Mouse (Mus musculus) heart, embryonic 13.5 days (tissue): ENCODE measurements around the gene Cecr2. TPM values are rescaled to one million over a fixed set of nuclear protein-coding genes. Genes with fewer than 3 reads are reported as not detected.

ENCODE experiments used
- ATAC-seq: fragments of 200-750 bp; cut with Nextera tagmentation; 2 replicates; pipeline ENCODE4 v1.8.0; 2017; ENCODE audit warnings: moderate TSS enrichment; ENCODE audit not compliant: insufficient number of reproducible peaks, low FRiP score, low TSS enrichment; ENCODE audit errors: extremely low read depth
- H3K27ac ChIP-seq: fragments of 300-500 bp; sonication (generic); replicated peaks from 2 replicates; pipeline ENCODE4 v1.5.1; 2015; ENCODE audit warnings: moderate library complexity, mild to moderate bottlenecking, inconsistent platforms
- H3K27me3 ChIP-seq: fragments of 300-500 bp; sonication (generic); replicated peaks from 2 replicates; pipeline ENCODE4 v1.6.1; 2015; ENCODE audit warnings: mild to moderate bottlenecking, inconsistent platforms
- H3K36me3 ChIP-seq: fragments of 300-500 bp; sonication (generic); 2 replicates; pipeline ENCODE4 v1.6.1; 2015; ENCODE audit warnings: mild to moderate bottlenecking, inconsistent platforms
- H3K4me1 ChIP-seq: fragments of 300-500 bp; sonication (generic); 2 replicates; pipeline ENCODE4 v1.6.1; 2015; ENCODE audit warnings: inconsistent platforms
- H3K4me2 ChIP-seq: fragments of 300-500 bp; sonication (generic); 2 replicates; pipeline ENCODE4 v1.6.1; 2015; ENCODE audit warnings: inconsistent platforms, mild to moderate bottlenecking, moderate library complexity
- H3K4me3 ChIP-seq: fragments of 300-500 bp; sonication (generic); 2 replicates; pipeline ENCODE4 v1.5.1; 2015; ENCODE audit warnings: moderate library complexity, mild to moderate bottlenecking, inconsistent platforms
- H3K9ac ChIP-seq: fragments of 300-500 bp; sonication (generic); 2 replicates; pipeline ENCODE4 v1.6.1; 2015; ENCODE audit warnings: inconsistent platforms, mild to moderate bottlenecking, moderate library complexity
- H3K9me3 ChIP-seq: fragments of 300-500 bp; sonication (generic); 2 replicates; pipeline ENCODE4 v1.6.1; 2016; ENCODE audit warnings: inconsistent platforms
- WGBS: fragments of 180-500 bp; shearing (Covaris S2); methylation state at CpG from one replicate; pipeline ENCODE4 v1.1.7; 2015; ENCODE audit warnings: mixed read lengths; 5-methylcytosine and 5-hydroxymethylcytosine counted together
- polyA plus RNA-seq: library from polyadenylated mRNA; unstranded; fragments of >200 nt; fragmentation: Nextera tagmentation; extraction: Ambion mirVana; gene quantifications from 2 replicates; pipeline ENCODE4 v1.2.1, GENCODE M21; 2015

Cecr2 gene
- polyA plus RNA-seq, 1 experiment from 2014 or later: 0.95 TPM

- no peak for ATAC-seq
- Histone ChIP-seq H3K4me2 (no peak overlapping the region), H3K36me3 (no peaks in the 10 kb centered on the region), H3K27ac (no peak overlapping the region), H3K4me3 (no peak overlapping the region), H3K4me1 (peaks cover 7% of the 10 kb centered on the region), H3K9me3 (no peaks in the 10 kb centered on the region), H3K27me3 (no peaks in the 10 kb centered on the region), H3K9ac (no peak overlapping the region)
- WGBS: 18% methylated on average over 4 of the region's 4 CpGs
Observed at GRCm38 (mm10) chr6:120716531-120716984, 50.4 kb downstream of the Cecr2 start.

- 23% methylated on average over 2 of the region's 2 CpGs for WGBS
- Histone ChIP-seq H3K9ac (no peak overlapping the region), H3K4me2 (no peak overlapping the region), H3K4me1 (peaks cover 10% of the 10 kb centered on the region), H3K36me3 (no peaks in the 10 kb centered on the region), H3K9me3 (no peaks in the 10 kb centered on the region), H3K4me3 (no peak overlapping the region), H3K27me3 (no peaks in the 10 kb centered on the region), H3K27ac (0 out of 2 replicates have a peak overlapping the region, but pooled peaks have one; percentile 2)
- ATAC-seq: no peak
Observed at GRCm38 (mm10) chr6:120725986-120726385, 59.8 kb downstream of the Cecr2 start.

- no peak for ATAC-seq
- Histone ChIP-seq H3K4me2 (no peak overlapping the region), H3K9ac (no peak overlapping the region), H3K4me3 (no peak overlapping the region), H3K36me3 (no peaks in the 10 kb centered on the region), H3K27me3 (no peaks in the 10 kb centered on the region), H3K27ac (no peak overlapping the region), H3K9me3 (no peaks in the 10 kb centered on the region), H3K4me1 (no peaks in the 10 kb centered on the region)
- 83% methylated on average over 3 of the region's 3 CpGs for WGBS
Observed at GRCm38 (mm10) chr6:120736011-120736410, 69.8 kb downstream of the Cecr2 start.

- no peaks in the 10 kb centered on the region for H3K9me3 ChIP-seq
- WGBS: 62% methylated on average over 3 of the region's 3 CpGs
- no peak for ATAC-seq
Observed at GRCm38 (mm10) chr6:120736566-120736965, 70.4 kb downstream of the Cecr2 start.

GRCm38 (mm10) chr6:120743130-120743529 is 77.0 kb downstream of the Cecr2 start:
- no peak overlapping the region for H3K27ac ChIP-seq
- ATAC-seq: no peak
- H3K9me3 ChIP-seq: no peaks in the 10 kb centered on the region
- H3K4me3 ChIP-seq: no peak overlapping the region
- H3K4me2 ChIP-seq: no peak overlapping the region
- H3K4me1 ChIP-seq: no peaks in the 10 kb centered on the region
- 84% methylated on average over 2 of the region's 2 CpGs for WGBS
- no peaks in the 10 kb centered on the region for H3K27me3 ChIP-seq
- no peak overlapping the region for H3K9ac ChIP-seq
- no peaks in the 10 kb centered on the region for H3K36me3 ChIP-seq

More at GRCm38 (mm10) chr6:120736566-120736965, 70.4 kb downstream of the Cecr2 start:
- Histone ChIP-seq H3K27ac (no peak overlapping the region), H3K27me3 (no peaks in the 10 kb centered on the region), H3K4me3 (no peak overlapping the region), H3K36me3 (no peaks in the 10 kb centered on the region), H3K4me1 (no peaks in the 10 kb centered on the region), H3K4me2 (no peak overlapping the region), H3K9ac (no peak overlapping the region)

GRCm38 (mm10) chr6:120744266-120744665 is 78.1 kb downstream of the Cecr2 start:
- H3K4me3 ChIP-seq: no peak overlapping the region
- H3K9ac ChIP-seq: no peak overlapping the region
- no peaks in the 10 kb centered on the region for H3K27me3 ChIP-seq
- no peaks in the 10 kb centered on the region for H3K4me1 ChIP-seq
- no peak overlapping the region for H3K4me2 ChIP-seq
- 82% methylated on average over 7 of the region's 7 CpGs for WGBS
- no peaks in the 10 kb centered on the region for H3K36me3 ChIP-seq
- H3K27ac ChIP-seq: no peak overlapping the region
- no peak for ATAC-seq
- no peaks in the 10 kb centered on the region for H3K9me3 ChIP-seq

- no peak overlapping the region for H3K9ac ChIP-seq
- H3K9me3 ChIP-seq: no peaks in the 10 kb centered on the region
- no peak overlapping the region for H3K4me2 ChIP-seq
- no peaks in the 10 kb centered on the region for H3K36me3 ChIP-seq
- no peak overlapping the region for H3K4me3 ChIP-seq
- no peak overlapping the region for H3K27ac ChIP-seq
- no peak for ATAC-seq
- WGBS: 90% methylated on average over 2 of the region's 2 CpGs
- no peaks in the 10 kb centered on the region for H3K27me3 ChIP-seq
- H3K4me1 ChIP-seq: no peaks in the 10 kb centered on the region
Observed at GRCm38 (mm10) chr6:120746416-120746815, 80.2 kb downstream of the Cecr2 start.

GRCm38 (mm10) chr6:120761151-120761550 is 95.0 kb downstream of the Cecr2 start:
- Histone ChIP-seq H3K9ac (no peak overlapping the region), H3K27ac (no peak overlapping the region), H3K4me1 (no peaks in the 10 kb centered on the region), H3K4me2 (no peak overlapping the region), H3K4me3 (no peak overlapping the region), H3K9me3 (no peaks in the 10 kb centered on the region), H3K36me3 (peaks cover 32% of the 10 kb centered on the region), H3K27me3 (no peaks in the 10 kb centered on the region)
- WGBS: 83% methylated on average over 2 of the region's 2 CpGs
- no peak for ATAC-seq

GRCm38 (mm10) chr6:120769972-120770371 is 103.8 kb downstream of the Cecr2 start:
- no peak overlapping the region for H3K4me3 ChIP-seq
- no peaks in the 10 kb centered on the region for H3K4me1 ChIP-seq
- H3K9ac ChIP-seq: no peak overlapping the region
- WGBS: 44% methylated on average over 1 of the region's 1 CpGs
- H3K4me2 ChIP-seq: no peak overlapping the region
- no peak for ATAC-seq
- H3K27me3 ChIP-seq: no peaks in the 10 kb centered on the region
- no peak overlapping the region for H3K27ac ChIP-seq
- H3K9me3 ChIP-seq: no peaks in the 10 kb centered on the region
- 0 out of 2 replicates have a peak, but pooled peaks cover 4% of the 10 kb centered on the region for H3K36me3 ChIP-seq

- no peak for ATAC-seq
- no peak overlapping the region for H3K4me3 ChIP-seq
- H3K9me3 ChIP-seq: no peaks in the 10 kb centered on the region
- H3K4me1 ChIP-seq: peaks cover 4% of the 10 kb centered on the region
- H3K27ac ChIP-seq: no peak overlapping the region
- H3K27me3 ChIP-seq: no peaks in the 10 kb centered on the region
- 58% methylated on average over 1 of the region's 1 CpGs for WGBS
- H3K4me2 ChIP-seq: no peak overlapping the region
- H3K9ac ChIP-seq: no peak overlapping the region
- H3K36me3 ChIP-seq: 0 out of 2 replicates have a peak, but pooled peaks cover 3% of the 10 kb centered on the region
Observed at GRCm38 (mm10) chr6:120771366-120771765, 105.2 kb downstream of the Cecr2 start.

- H3K9ac ChIP-seq: no peak overlapping the region
- H3K27me3 ChIP-seq: no peaks in the 10 kb centered on the region
- no peak overlapping the region for H3K4me2 ChIP-seq
- H3K4me3 ChIP-seq: no peak overlapping the region
- no peaks in the 10 kb centered on the region for H3K9me3 ChIP-seq
- no peak overlapping the region for H3K27ac ChIP-seq
- no peak for ATAC-seq
- H3K4me1 ChIP-seq: peaks cover 8% of the 10 kb centered on the region
- H3K36me3 ChIP-seq: no peaks in the 10 kb centered on the region
Observed at GRCm38 (mm10) chr6:120772025-120772424, 105.9 kb downstream of the Cecr2 start.

- Histone ChIP-seq H3K9ac (no peak within 1 kb of the TSS), H3K27ac (no peak within 1 kb of the TSS), H3K4me2 (no peak within 1 kb of the TSS), H3K9me3 (no peaks in the 10 kb centered on the region), H3K4me1 (peaks cover 16% of the 10 kb centered on the region), H3K27me3 (no peaks in the 10 kb centered on the region), H3K36me3 (no peaks in the 10 kb centered on the region), H3K4me3 (no peak within 1 kb of the TSS)
- 68% methylated on average over 5 of the region's 5 CpGs for WGBS
- ATAC-seq: no peak
Observed at GRCm38 (mm10) chr6:120773149-120773628, 107.0 kb downstream of the Cecr2 start, which contains the start of gene Slc25a18. Gene Slc25a18 (plus strand): TSS chr6:120773578.
